Mouse (Mus musculus) stomach, postnatal 0 days (tissue): ENCODE results near the gene Zfp362.

Source experiments
- CTCF ChIP-seq: IDR thresholded peaks from 2 replicates; pipeline ENCODE4 v1.5.1; 2016; ENCODE audit warnings: antibody characterized with exemption, low read depth, mild to moderate bottlenecking, moderate library complexity
- EP300 ChIP-seq: optimal IDR thresholded peaks from 2 replicates; pipeline ENCODE3; 2016; ENCODE audit warnings: antibody characterized with exemption

- TF ChIP-seq CTCF = no peak
- TF ChIP-seq EP300 = no peak
Measured at GRCm38 (mm10) chr4:128844566-128844965, 38.7 kb upstream of the Zfp362 start.
